Mouse (Mus musculus) C2C12 (cell line): Measurements from ENCODE around the gene Olfr935. TPM values are rescaled to one million over a fixed set of nuclear protein-coding genes. Genes with fewer than 3 reads are reported as not detected.
A peak's percentile ranks its signal among the peaks of the same experiment; 100 is the strongest.

Experiments used
- H3K27me3 ChIP-seq: one replicate; pipeline ENCODE4 v1.6.1; 2011; ENCODE audit not compliant: control insufficient read depth, insufficient read depth, insufficient read length
- H3K36me3 ChIP-seq: one replicate; pipeline ENCODE4 v1.6.1; 2011; ENCODE audit not compliant: control insufficient read depth, insufficient read depth
- H3K4me3 ChIP-seq: one replicate; pipeline ENCODE4 v1.5.1; 2011; ENCODE audit warnings: mild to moderate bottlenecking, control low read depth; ENCODE audit not compliant: poor library complexity, insufficient read depth, severe bottlenecking
- H3K79me2 ChIP-seq: one replicate; pipeline ENCODE4 v1.6.1; 2011; ENCODE audit not compliant: control insufficient read depth, insufficient read depth
- H3K79me3 ChIP-seq: one replicate; pipeline ENCODE4 v1.6.1; 2011; ENCODE audit warnings: low read depth, control low read depth
- H3ac ChIP-seq: one replicate; pipeline ENCODE3; 2011; ENCODE audit warnings: low read depth; ENCODE audit not compliant: control insufficient read depth, insufficient read length
- CEBPB ChIP-seq: IDR thresholded peaks from one replicate; pipeline ENCODE4 v1.6.1; 2011; ENCODE audit warnings: low read depth, mild to moderate bottlenecking, control low read depth, moderate library complexity
- CTCF ChIP-seq: IDR thresholded peaks from one replicate; pipeline ENCODE4 v1.5.1; 2011; ENCODE audit not compliant: control insufficient read depth, insufficient read depth, insufficient read length
- FOSL1 ChIP-seq: IDR thresholded peaks from one replicate; pipeline ENCODE4 v1.8.0; 2011; ENCODE audit warnings: mild to moderate bottlenecking, low read length; ENCODE audit not compliant: poor library complexity, insufficient read depth, severe bottlenecking
- MAX ChIP-seq: IDR thresholded peaks from one replicate; pipeline ENCODE4 v1.6.1; 2011; ENCODE audit warnings: mild to moderate bottlenecking, control low read depth
- MYOD1 ChIP-seq: IDR thresholded peaks from one replicate; pipeline ENCODE4 v1.6.1; 2011; ENCODE audit warnings: low read depth; ENCODE audit not compliant: control insufficient read depth, insufficient read length
- MYOG ChIP-seq: IDR thresholded peaks from one replicate; pipeline ENCODE4 v1.6.1; 2011; ENCODE audit not compliant: control insufficient read depth, insufficient read length; ENCODE audit errors: extremely low read depth
- USF1 ChIP-seq: IDR thresholded peaks from one replicate; pipeline ENCODE4 v1.6.1; 2011; ENCODE audit warnings: low read depth, mild to moderate bottlenecking, control low read depth, moderate library complexity
- long read RNA-seq, 2 experiments: library from polyadenylated mRNA; unstranded; transcript quantifications; one replicate each; pipeline ENCODE4 v2.0.0; 2019 to 2020
- microRNA-seq: library from miRNA; unstranded; fragments of <30 nt; microRNA quantifications from one replicate; pipeline ENCODE4, GENCODE M21; 2019; ENCODE audit warnings: borderline microRNAs expressed
- polyA plus RNA-seq: library from polyadenylated mRNA; unstranded; fragments of >200 nt; fragmentation: generic; extraction: Trizol; gene quantifications from one replicate; pipeline ENCODE4 v1.2.1, GENCODE M21; 2012; ENCODE audit warnings: missing spikeins

The Olfr935 gene
- not detected for polyA plus RNA-seq
- long read RNA-seq, experiment 1: 0 reads
- long read RNA-seq, experiment 2: 0 reads

- Histone ChIP-seq H3ac (no peak within 1 kb of the TSS), H3K79me3 (no peaks in the 10 kb centered on the region), H3K79me2 (no peaks in the 10 kb centered on the region), H3K27me3 (no peaks in the 10 kb centered on the region), H3K4me3 (no peak within 1 kb of the TSS), H3K36me3 (no peaks in the 10 kb centered on the region)
- no peak for TF ChIP-seq FOSL1
- no peak for TF ChIP-seq MYOD1
- no peak for TF ChIP-seq MYOG
- TF ChIP-seq CEBPB: no peak
- no peak for TF ChIP-seq MAX
- TF ChIP-seq CTCF: no peak
Observed at GRCm38 (mm10) chr9:38999583-38999982, at the start of gene Olfr935. Gene Olfr935, minus strand, starts transcription at chr9:38999683.

GRCm38 (mm10) chr9:39023277-39023676 lies 23.8 kb upstream of the Olfr935 start, which contains the start of gene Olfr146:
Gene Olfr146, minus strand, starts transcription at chr9:39023377.
- Histone ChIP-seq H3K4me3 (no peak within 1 kb of the TSS), H3K36me3 (no peaks in the 10 kb centered on the region), H3K79me3 (no peaks in the 10 kb centered on the region), H3K27me3 (no peaks in the 10 kb centered on the region), H3ac (no peak within 1 kb of the TSS), H3K79me2 (no peaks in the 10 kb centered on the region)
- TF ChIP-seq USF1: no peak
- no peak for TF ChIP-seq MYOD1
- TF ChIP-seq MAX: no peak
- no peak for TF ChIP-seq CEBPB
- TF ChIP-seq CTCF: no peak
- TF ChIP-seq FOSL1: no peak
- TF ChIP-seq MYOG: no peak

- Histone ChIP-seq H3K79me2 (no peaks in the 10 kb centered on the region), H3K36me3 (no peaks in the 10 kb centered on the region), H3K79me3 (no peaks in the 10 kb centered on the region), H3K4me3 (no peak within 1 kb of the TSS), H3K27me3 (no peaks in the 10 kb centered on the region), H3ac (no peak within 1 kb of the TSS)
- TF ChIP-seq CTCF: no peak
Observed at GRCm38 (mm10) chr9:38988215-38988614, 11.3 kb downstream of the Olfr935 start, which contains the start of gene Olfr934. Gene Olfr934, minus strand, starts transcription at chr9:38988315.

- no peak for TF ChIP-seq CEBPB
- TF ChIP-seq MYOD1: no peak
- TF ChIP-seq CTCF: no peak
- TF ChIP-seq FOSL1: no peak
- no peak for TF ChIP-seq USF1
- no peak for TF ChIP-seq MAX
- no peak for TF ChIP-seq MYOG
- no peaks in the 10 kb centered on the region for H3K27me3 ChIP-seq
- no peaks in the 10 kb centered on the region for H3K79me3 ChIP-seq
- H3K4me3 ChIP-seq: no peak within 1 kb of the TSS
- no peak within 1 kb of the TSS for H3ac ChIP-seq
- H3K79me2 ChIP-seq: no peaks in the 10 kb centered on the region
- no peaks in the 10 kb centered on the region for H3K36me3 ChIP-seq
Observed at GRCm38 (mm10) chr9:38972013-38972412, 27.5 kb downstream of the Olfr935 start, which contains the start of gene Olfr933. Gene Olfr933, plus strand, starts transcription at chr9:38972313.

GRCm38 (mm10) chr9:38954124-38954416 lies 45.4 kb downstream of the Olfr935 start:
- no peak for TF ChIP-seq MYOD1
- TF ChIP-seq CEBPB: no peak
- no peak for TF ChIP-seq MAX
- TF ChIP-seq FOSL1: no peak
- no peak for TF ChIP-seq USF1
- no peak for TF ChIP-seq CTCF
- TF ChIP-seq MYOG: no peak
- Histone ChIP-seq H3ac (no peak overlapping the region), H3K4me3 (peak overlapping the region; percentile 14), H3K79me3 (no peaks in the 10 kb centered on the region), H3K27me3 (no peaks in the 10 kb centered on the region), H3K79me2 (no peaks in the 10 kb centered on the region), H3K36me3 (no peaks in the 10 kb centered on the region)

GRCm38 (mm10) chr9:38953401-38954123 lies 45.9 kb downstream of the Olfr935 start:
- Histone ChIP-seq H3K36me3 (no peaks in the 10 kb centered on the region), H3K79me3 (no peaks in the 10 kb centered on the region), H3ac (no peak overlapping the region), H3K4me3 (peak overlapping the region; percentile 14), H3K27me3 (no peaks in the 10 kb centered on the region), H3K79me2 (no peaks in the 10 kb centered on the region)
- no peak for TF ChIP-seq CTCF
- no peak for TF ChIP-seq USF1
- no peak for TF ChIP-seq MAX
- TF ChIP-seq MYOD1: no peak
- no peak for TF ChIP-seq MYOG
- no peak for TF ChIP-seq CEBPB
- no peak for TF ChIP-seq FOSL1

Small RNAs within 50 kb of the gene (microRNA-seq; reads per million reads assigned to microRNA genes)
- not detected for gene Gm25529

Other genes with a start within 250 kb of the Olfr935 start
- gene Olfr920, start 247.4 kb downstream of the Olfr935 start, polyA plus RNA-seq: not detected
- not detected for gene Olfr921, start 226.6 kb downstream of the Olfr935 start, polyA plus RNA-seq
- gene Olfr922, start 185.1 kb downstream of the Olfr935 start, polyA plus RNA-seq: not detected
- gene Olfr923, start 173.1 kb downstream of the Olfr935 start, polyA plus RNA-seq: not detected
- gene Olfr924, start 155.2 kb downstream of the Olfr935 start, polyA plus RNA-seq: not detected
- not detected for gene Olfr26, start 144.6 kb downstream of the Olfr935 start, polyA plus RNA-seq
- not detected for gene Olfr926, start 122.6 kb downstream of the Olfr935 start, polyA plus RNA-seq
- not detected for gene Olfr930, start 69.9 kb downstream of the Olfr935 start, polyA plus RNA-seq
- gene Olfr933, start 27.4 kb downstream of the Olfr935 start, polyA plus RNA-seq: not detected
- not detected for gene Olfr934, start 11.4 kb downstream of the Olfr935 start, polyA plus RNA-seq
- not detected for gene Olfr146, start 23.7 kb upstream of the Olfr935 start, polyA plus RNA-seq
- not detected for gene Olfr937, start 65.3 kb upstream of the Olfr935 start, polyA plus RNA-seq
- not detected for gene Olfr938, start 79.2 kb upstream of the Olfr935 start, polyA plus RNA-seq
- gene Olfr27, start 128.4 kb upstream of the Olfr935 start, polyA plus RNA-seq: not detected
- not detected for gene Olfr943, start 166.6 kb upstream of the Olfr935 start, polyA plus RNA-seq
- gene Olfr944, start 202.2 kb upstream of the Olfr935 start, polyA plus RNA-seq: not detected